In the genomic region with DNA sequence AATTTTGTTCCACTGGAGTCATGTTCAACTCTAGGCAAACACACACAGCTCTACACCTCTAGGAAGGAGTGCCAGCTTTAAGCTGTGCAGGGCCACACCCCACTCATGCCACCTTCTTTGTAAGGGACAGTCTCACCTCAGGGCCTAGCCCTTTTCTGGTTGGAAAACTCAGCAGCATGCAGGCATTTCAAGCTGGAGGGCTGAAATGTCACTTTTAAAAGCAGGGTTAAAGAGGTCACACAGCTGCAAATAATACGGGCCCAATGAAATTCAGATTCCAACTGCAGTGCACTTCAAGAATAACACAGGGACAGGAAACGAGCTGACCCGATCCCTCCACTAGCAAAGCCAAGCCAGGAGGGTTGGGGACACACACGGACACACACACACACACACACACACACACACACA, we compare ENCODE assay signal across 12 mouse cellular contexts.
DNase-seq lines count a peak whose midpoint lies in the region; ATAC-seq and TF ChIP-seq lines count a peak whose summit lies in the region.
"Had no signal": no experiment of that assay in that cellular context is flagged by ENCODE, and none has a peak within 500 bp of the region (broad histone marks: within the 10 kb centered on the region; RNA-seq: fewer than 3 reads in every experiment).

No protein-coding gene starts in this region.

- no peak overlapping the region for H3K4me2 ChIP-seq in limb, embryonic 15.5 days
- H3K4me2 ChIP-seq: midbrain, embryonic 13.5 days had no signal

- 44% methylated on average over 4 of the region's 4 CpGs for WGBS in kidney, adult 2 months
- 24% methylated on average over 4 of the region's 4 CpGs for WGBS in limb, embryonic 15.5 days

- no peaks in the 10 kb centered on the region for H3K4me1 ChIP-seq in kidney, adult 2 months (ENCODE audit: control insufficient read depth, insufficient read depth, low read length)
- peaks cover 22% of the 10 kb centered on the region for H3K4me1 ChIP-seq in limb, embryonic 15.5 days
- H3K4me1 ChIP-seq: midbrain, embryonic 13.5 days had no signal

- no peak for TF ChIP-seq CTCF in kidney, adult 2 months (conservative IDR thresholded peaks at IDR 0.05; ENCODE audit: insufficient read depth, insufficient read length, low read depth, low read length)

- H3K4me3 ChIP-seq in kidney, adult 2 months (ENCODE audit: insufficient read depth, low read depth, low read length): no peak overlapping the region
- no peak overlapping the region for H3K4me3 ChIP-seq in limb, embryonic 15.5 days
- H3K4me3 ChIP-seq: midbrain, embryonic 13.5 days had no signal

- peak; percentile 93 for DNase-seq in heart, adult 11 months
- DNase-seq in heart, postnatal 25 days (ENCODE audit: low spot score): no peak
- peak; percentile 52 for DNase-seq in embryo, embryonic 9.5 days (ENCODE audit: extremely low spot score)
- peak; percentile 16 for DNase-seq in kidney, adult 2 months
- DNase-seq in urinary bladder, postnatal 36 days (ENCODE audit: low spot score in 2 of 2): no peak
- DNase-seq in cerebellum, postnatal 36 days: no peak
- no peak for DNase-seq in layer of hippocampus, postnatal 36 days
- DNase-seq: left cerebral cortex, postnatal 4 days had no signal

- no peak for TF ChIP-seq POLR2A in kidney, adult 2 months (IDR thresholded peaks at IDR 0.05; ENCODE audit: low read depth, low read length)

- H3K27me3 ChIP-seq in kidney, adult 2 months (replicated peaks; ENCODE audit: control insufficient read depth, insufficient read depth, low read length): no peaks in the 10 kb centered on the region
- no peaks in the 10 kb centered on the region for H3K27me3 ChIP-seq in limb, embryonic 15.5 days
- H3K27me3 ChIP-seq: midbrain, embryonic 13.5 days; Patski had no signal

- no peaks in the 10 kb centered on the region for H3K36me3 ChIP-seq in kidney, adult 2 months (ENCODE audit: control insufficient read depth, insufficient read depth, low read length)
- no peaks in the 10 kb centered on the region for H3K36me3 ChIP-seq in limb, embryonic 15.5 days
- H3K36me3 ChIP-seq: midbrain, embryonic 13.5 days had no signal

- no peak overlapping the region for H3K27ac ChIP-seq in kidney, adult 2 months (ENCODE audit: insufficient read depth, low read depth, low read length)
- peak overlapping the region; percentile 72 for H3K27ac ChIP-seq in limb, embryonic 15.5 days
- H3K27ac ChIP-seq: midbrain, embryonic 13.5 days had no signal

- no peak for ATAC-seq in limb, embryonic 15.5 days (ENCODE audit: insufficient number of reproducible peaks, low FRiP score, low TSS enrichment, low read depth)
- ATAC-seq: intestine, postnatal 0 days; midbrain, embryonic 13.5 days; Patski had no signal

- intact Hi-C loops in heart, postnatal 25 days (cut with DNase I): no loop called here

- H3K9ac ChIP-seq in limb, embryonic 15.5 days: no peak overlapping the region
- H3K9ac ChIP-seq: midbrain, embryonic 13.5 days had no signal

- no peaks in the 10 kb centered on the region for H3K9me3 ChIP-seq in limb, embryonic 15.5 days
- H3K9me3 ChIP-seq: midbrain, embryonic 13.5 days had no signal

Comparison
In these comparisons a context has a peak if more than half of its experiments do, and no peak if none do; other contexts are left out.
1. DNase-seq: peak in heart, adult 11 months (single experiment), embryo, embryonic 9.5 days (single experiment) and kidney, adult 2 months (single experiment); none in heart, postnatal 25 days (single experiment), urinary bladder, postnatal 36 days (0 of 2), cerebellum, postnatal 36 days (0 of 2) and layer of hippocampus, postnatal 36 days (0 of 2).